Mouse (Mus musculus): ENCODE data around the gene Gm10118. TPM values are rescaled to one million over a fixed set of nuclear protein-coding genes. Genes with fewer than 3 reads are reported as not detected.

The Gm10118 gene
- polyA plus RNA-seq (2012; ENCODE audit: insufficient read depth, low replicate concordance): not detected in 2 replicates

DNA sequence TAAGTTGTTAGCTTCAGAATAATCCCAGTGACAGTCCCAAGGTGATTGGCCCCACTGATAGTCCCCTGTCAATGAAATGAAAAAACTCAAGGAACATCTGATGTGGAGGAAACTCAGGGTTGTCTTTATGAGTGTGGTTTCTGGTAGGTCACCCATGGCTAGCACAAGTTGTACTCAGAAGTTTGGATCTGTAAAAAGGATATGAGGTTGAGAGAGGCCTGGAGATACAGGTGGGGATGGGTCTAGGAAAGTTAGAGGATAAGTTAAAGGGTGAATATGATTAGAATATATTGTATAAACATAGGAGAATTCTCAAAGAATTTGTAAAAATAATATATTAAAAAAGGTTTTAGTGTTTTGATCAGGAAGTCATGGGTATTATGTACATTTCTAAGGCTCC, at the start of gene Gm10118:
Gene Gm10118 (minus strand): TSS at position 101 of the 400 bp plus-strand sequence.
- TF ChIP-seq FLI1 (IDR thresholded peaks at IDR 0.05; ENCODE audit: low read length) (no peak), GATA1 (IDR thresholded peaks at IDR 0.05; ENCODE audit: borderline replicate concordance, low read length) (no peak)
- Histone ChIP-seq H3K4me3 (replicated peaks) (no peak within 1 kb of the TSS), H3K36me3 (replicated peaks; ENCODE audit: low read length) (no peaks in the 10 kb centered on the region), H3K9me3 (peaks cover 19% of the 10 kb centered on the region), H3K27me3 (replicated peaks) (no peaks in the 10 kb centered on the region), H3K4me1 (no peaks in the 10 kb centered on the region)

DNA sequence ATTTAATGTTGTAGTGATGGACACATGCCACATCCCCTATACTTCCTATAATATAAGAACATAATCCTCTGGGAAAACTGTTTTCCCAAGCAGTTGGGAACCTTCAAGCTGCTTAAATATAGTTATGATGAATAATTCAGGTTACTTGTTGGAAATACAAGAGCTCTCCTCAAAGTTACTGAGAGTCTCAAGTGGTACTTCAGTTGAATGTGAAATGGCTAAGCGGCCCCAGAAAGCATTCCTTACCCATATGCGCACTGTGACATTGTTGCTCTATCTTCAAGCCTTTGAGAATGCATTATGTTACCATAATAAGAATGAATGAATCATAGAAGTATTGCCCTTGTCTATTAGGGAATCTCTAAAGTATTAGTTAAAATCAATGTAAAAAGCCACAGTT, 45.1 kb upstream of the Gm10118 start:
- Histone ChIP-seq H3K9me3 (peaks cover 8% of the 10 kb centered on the region; the same call in 1 of the 2 replicates), H3K27me3 (replicated peaks) (no peaks in the 10 kb centered on the region), H3K4me1 (no peaks in the 10 kb centered on the region), H3K36me3 (replicated peaks; ENCODE audit: low read length) (no peaks in the 10 kb centered on the region), H3K4me3 (replicated peaks) (no peak overlapping the region)
- TF ChIP-seq GATA1 (IDR thresholded peaks at IDR 0.05; ENCODE audit: borderline replicate concordance, low read length) (no peak), FLI1 (IDR thresholded peaks at IDR 0.05; ENCODE audit: low read length) (no peak)

DNA sequence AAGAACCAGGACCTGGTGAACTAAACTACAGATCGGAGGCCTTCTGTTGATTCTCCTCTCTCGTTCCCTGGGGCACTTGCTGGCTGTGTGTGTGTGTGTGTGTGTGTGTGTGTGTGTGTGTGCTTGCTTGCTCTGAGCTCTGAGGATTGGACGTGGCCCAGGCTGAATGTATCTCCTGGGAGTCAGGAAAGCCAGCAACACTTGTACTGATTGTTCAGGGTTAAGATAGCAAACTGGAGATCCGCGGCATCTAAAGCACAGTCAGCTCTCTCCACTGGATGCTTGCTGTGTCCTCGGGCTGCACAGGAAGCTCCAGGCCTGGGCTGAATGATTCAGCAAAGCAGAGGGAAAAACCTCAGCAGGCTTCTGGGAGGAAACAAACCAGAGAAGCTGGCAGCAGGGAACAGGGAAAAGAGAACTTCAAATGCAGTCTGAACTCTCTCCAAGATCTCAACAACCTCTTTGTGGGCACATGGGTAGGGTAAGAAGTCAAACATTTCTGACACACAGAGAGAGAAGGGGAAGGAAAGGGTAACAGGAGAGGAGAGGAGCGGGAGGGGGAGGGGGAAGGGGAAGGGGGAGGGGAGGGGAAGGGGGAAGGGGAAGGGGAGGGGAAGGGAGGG, 27.2 kb upstream of the Gm10118 start:
- Histone ChIP-seq H3K9me3 (peaks cover 10% of the 10 kb centered on the region), H3K4me3 (replicated peaks) (no peak overlapping the region), H3K27me3 (replicated peaks) (no peaks in the 10 kb centered on the region)

GRCm38 (mm10) chr10:63951481-63951880, 24.2 kb upstream of the Gm10118 start:
- H3K9me3 ChIP-seq: peaks cover 21% of the 10 kb centered on the region
- TF ChIP-seq FLI1 (IDR thresholded peaks at IDR 0.05; ENCODE audit: low read length): no peak
- no peak for TF ChIP-seq GATA1 (IDR thresholded peaks at IDR 0.05; ENCODE audit: borderline replicate concordance, low read length)

More for the DNA sequence above, 27.2 kb upstream of the Gm10118 start:
- Histone ChIP-seq H3K4me1 (no peaks in the 10 kb centered on the region), H3K36me3 (replicated peaks; ENCODE audit: low read length) (no peaks in the 10 kb centered on the region)
- TF ChIP-seq FLI1 (IDR thresholded peaks at IDR 0.05; ENCODE audit: low read length) (no peak), GATA1 (IDR thresholded peaks at IDR 0.05; ENCODE audit: borderline replicate concordance, low read length) (no peak)

DNA sequence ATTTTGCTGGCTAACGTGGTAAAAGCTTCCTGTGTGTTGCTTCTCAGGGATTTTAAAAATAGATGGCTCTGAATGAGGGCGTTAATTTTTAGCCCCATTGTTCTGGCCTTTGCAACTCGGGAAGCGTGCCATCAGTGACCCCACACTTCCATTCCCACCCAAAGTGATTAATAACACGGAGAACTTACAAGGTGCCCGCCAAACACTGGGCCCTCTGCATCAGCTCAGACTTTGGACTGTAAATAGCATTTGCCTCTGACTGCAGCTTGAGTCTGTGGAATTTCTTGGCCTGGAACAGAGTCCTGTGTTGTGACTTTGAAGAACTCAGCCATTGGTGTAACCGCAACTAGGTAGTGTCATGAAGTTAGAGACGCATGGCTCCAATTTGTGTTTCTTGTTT, 23.6 kb upstream of the Gm10118 start:
- Histone ChIP-seq H3K4me1 (no peaks in the 10 kb centered on the region), H3K9me3 (peaks cover 23% of the 10 kb centered on the region), H3K36me3 (replicated peaks; ENCODE audit: low read length) (no peaks in the 10 kb centered on the region), H3K27me3 (replicated peaks) (no peaks in the 10 kb centered on the region), H3K4me3 (replicated peaks) (no peak overlapping the region)
- TF ChIP-seq GATA1 (IDR thresholded peaks at IDR 0.05; ENCODE audit: borderline replicate concordance, low read length): no peak
- TF ChIP-seq FLI1 (IDR thresholded peaks at IDR 0.05; ENCODE audit: low read length): no peak

More at GRCm38 (mm10) chr10:63951481-63951880, 24.2 kb upstream of the Gm10118 start:
- H3K27me3 ChIP-seq (replicated peaks): no peaks in the 10 kb centered on the region
- H3K4me3 ChIP-seq (replicated peaks): no peak overlapping the region
- no peaks in the 10 kb centered on the region for H3K36me3 ChIP-seq (replicated peaks; ENCODE audit: low read length)
- H3K4me1 ChIP-seq: no peaks in the 10 kb centered on the region

DNA sequence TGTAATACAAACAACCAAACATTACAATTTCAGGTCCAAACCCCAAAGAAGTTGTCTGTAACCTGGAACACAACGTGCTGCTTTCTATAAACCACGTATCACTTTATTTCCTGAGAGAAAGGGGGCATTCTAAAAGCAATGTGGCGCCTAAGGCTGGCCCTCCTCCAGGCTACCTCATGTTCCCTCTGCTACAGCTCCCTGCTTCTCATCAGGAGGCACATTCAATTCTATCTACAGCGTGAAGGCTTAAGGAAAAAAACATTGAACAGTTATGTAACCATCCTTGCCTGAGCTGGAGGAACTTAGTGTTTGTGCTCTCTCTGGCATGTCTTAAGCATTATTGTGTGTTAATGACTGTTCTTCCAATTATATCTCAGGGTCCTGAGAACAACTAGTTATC, 20.0 kb upstream of the Gm10118 start:
- Histone ChIP-seq H3K4me3 (replicated peaks) (no peak overlapping the region), H3K36me3 (replicated peaks; ENCODE audit: low read length) (no peaks in the 10 kb centered on the region), H3K4me1 (no peaks in the 10 kb centered on the region), H3K9me3 (peaks cover 23% of the 10 kb centered on the region), H3K27me3 (replicated peaks) (no peaks in the 10 kb centered on the region)
- TF ChIP-seq FLI1 (IDR thresholded peaks at IDR 0.05; ENCODE audit: low read length): no peak
- TF ChIP-seq GATA1 (IDR thresholded peaks at IDR 0.05; ENCODE audit: borderline replicate concordance, low read length): no peak

- Histone ChIP-seq H3K4me3 (replicated peaks) (no peak overlapping the region), H3K9me3 (peaks cover 25% of the 10 kb centered on the region), H3K36me3 (replicated peaks; ENCODE audit: low read length) (no peaks in the 10 kb centered on the region), H3K27me3 (replicated peaks) (no peaks in the 10 kb centered on the region), H3K4me1 (no peaks in the 10 kb centered on the region)
- TF ChIP-seq GATA1 (IDR thresholded peaks at IDR 0.05; ENCODE audit: borderline replicate concordance, low read length) (no peak), FLI1 (IDR thresholded peaks at IDR 0.05; ENCODE audit: low read length) (no peak)
Measured at GRCm38 (mm10) chr10:63945534-63945933, 18.3 kb upstream of the Gm10118 start.

- Histone ChIP-seq H3K36me3 (replicated peaks; ENCODE audit: low read length) (no peaks in the 10 kb centered on the region), H3K4me3 (replicated peaks) (no peak overlapping the region), H3K4me1 (no peaks in the 10 kb centered on the region), H3K27me3 (replicated peaks) (no peaks in the 10 kb centered on the region), H3K9me3 (peaks cover 9% of the 10 kb centered on the region; the same call in 1 of the 2 replicates)
- TF ChIP-seq GATA1 (IDR thresholded peaks at IDR 0.05; ENCODE audit: borderline replicate concordance, low read length) (no peak), FLI1 (IDR thresholded peaks at IDR 0.05; ENCODE audit: low read length) (no peak)
Measured at GRCm38 (mm10) chr10:63933946-63934345, 6.7 kb upstream of the Gm10118 start.

- no peak overlapping the region for H3K4me3 ChIP-seq (replicated peaks)
- H3K36me3 ChIP-seq (replicated peaks; ENCODE audit: low read length): no peaks in the 10 kb centered on the region
- no peak for TF ChIP-seq FLI1 (IDR thresholded peaks at IDR 0.05; ENCODE audit: low read length)
- no peak for TF ChIP-seq GATA1 (IDR thresholded peaks at IDR 0.05; ENCODE audit: borderline replicate concordance, low read length)
- H3K27me3 ChIP-seq (replicated peaks): no peaks in the 10 kb centered on the region
- H3K4me1 ChIP-seq: no peaks in the 10 kb centered on the region
- peaks cover 7% of the 10 kb centered on the region for H3K9me3 ChIP-seq
Measured at GRCm38 (mm10) chr10:63908878-63909277, 18.4 kb downstream of the Gm10118 start.

GRCm38 (mm10) chr10:63899891-63900290, 27.3 kb downstream of the Gm10118 start:
- TF ChIP-seq GATA1 (IDR thresholded peaks at IDR 0.05; ENCODE audit: borderline replicate concordance, low read length): no peak
- TF ChIP-seq FLI1 (IDR thresholded peaks at IDR 0.05; ENCODE audit: low read length): no peak
- H3K27me3 ChIP-seq (replicated peaks): no peaks in the 10 kb centered on the region
- H3K4me3 ChIP-seq (replicated peaks): no peak overlapping the region
- no peaks in the 10 kb centered on the region for H3K4me1 ChIP-seq
- peaks cover 26% of the 10 kb centered on the region for H3K9me3 ChIP-seq
- H3K36me3 ChIP-seq (replicated peaks; ENCODE audit: low read length): no peaks in the 10 kb centered on the region

Measured in megakaryocyte, embryonic 14.5 days (primary cell).